Mouse (Mus musculus): ENCODE data around the gene Zfp536.
A peak's percentile ranks its signal among the peaks of the same experiment; 100 is the strongest.

Gene Zfp536

GRCm38 (mm10) chr7:37553646-37554045 lies 219.8 kb downstream of the Zfp536 start:
- DNase-seq (ENCODE audit: low spot score in 2 of 2) = no peak

DNA sequence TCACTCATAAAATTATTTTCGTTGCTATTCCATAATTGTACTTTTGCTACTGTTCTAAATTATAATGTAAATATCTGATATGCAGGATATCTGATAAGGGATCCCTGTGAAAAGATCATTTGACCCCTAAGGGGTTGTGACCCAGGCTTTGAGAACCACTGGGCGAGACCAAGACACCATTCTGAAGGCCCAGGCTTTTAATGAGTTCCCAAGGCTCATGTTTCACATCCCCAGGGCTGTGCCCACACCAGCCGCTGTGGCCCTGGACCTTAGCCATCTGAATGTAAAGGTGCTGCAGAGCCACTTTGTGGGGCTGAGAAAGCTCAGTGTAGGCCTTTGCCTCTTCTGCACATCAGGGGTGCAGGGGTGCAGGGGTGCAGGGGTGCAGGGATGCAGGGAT lies 221.1 kb downstream of the Zfp536 start:
- no peak for DNase-seq (ENCODE audit: low spot score in 2 of 2)

GRCm38 (mm10) chr7:37548805-37549204 lies 224.6 kb downstream of the Zfp536 start:
- DNase-seq (ENCODE audit: low spot score in 2 of 2) = no peak

DNA sequence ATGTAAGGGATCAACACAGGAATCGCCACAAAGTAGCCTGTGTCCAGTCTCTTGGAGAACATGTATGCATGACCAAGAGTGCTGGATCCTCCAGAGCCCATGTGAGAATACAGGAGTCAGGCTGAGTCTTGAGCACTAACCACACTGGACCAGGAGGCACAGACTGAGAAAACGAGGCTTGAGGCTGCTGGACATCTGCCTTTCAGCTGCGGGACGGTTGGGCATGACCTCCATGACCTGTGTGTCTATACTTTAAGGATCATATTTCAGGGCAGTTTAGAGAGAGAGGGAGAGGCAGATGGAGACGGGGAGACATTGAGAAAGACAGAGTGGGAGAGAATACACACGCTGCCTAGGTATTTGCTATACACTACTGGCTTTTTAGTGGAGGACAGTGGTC lies 229.4 kb downstream of the Zfp536 start:
- no peak for DNase-seq (ENCODE audit: low spot score in 2 of 2)

- no peak for DNase-seq (ENCODE audit: low spot score in 2 of 2)
These were observed 230.5 kb downstream of the Zfp536 start for GRCm38 (mm10) chr7:37542951-37543350.

DNA sequence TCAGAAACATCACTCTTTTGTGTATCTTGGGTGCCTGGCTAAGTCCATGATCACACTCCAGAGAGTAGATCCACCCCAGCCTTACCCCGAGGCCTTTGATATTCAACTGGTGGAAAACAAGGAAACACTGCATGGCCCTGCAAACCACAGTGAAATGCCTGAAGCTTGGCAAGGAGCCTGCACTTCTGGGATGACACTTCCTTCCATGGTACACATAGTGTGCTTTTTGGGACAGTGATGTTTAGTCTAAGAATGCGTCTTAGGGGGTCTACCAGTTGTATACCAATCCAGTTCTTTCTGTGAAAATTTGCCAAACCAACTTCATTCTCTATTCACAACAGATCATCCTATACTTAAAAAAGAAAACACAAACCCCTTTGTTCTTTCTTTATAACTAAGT lies 242.3 kb downstream of the Zfp536 start:
- no peak for DNase-seq (ENCODE audit: low spot score in 2 of 2)

DNA sequence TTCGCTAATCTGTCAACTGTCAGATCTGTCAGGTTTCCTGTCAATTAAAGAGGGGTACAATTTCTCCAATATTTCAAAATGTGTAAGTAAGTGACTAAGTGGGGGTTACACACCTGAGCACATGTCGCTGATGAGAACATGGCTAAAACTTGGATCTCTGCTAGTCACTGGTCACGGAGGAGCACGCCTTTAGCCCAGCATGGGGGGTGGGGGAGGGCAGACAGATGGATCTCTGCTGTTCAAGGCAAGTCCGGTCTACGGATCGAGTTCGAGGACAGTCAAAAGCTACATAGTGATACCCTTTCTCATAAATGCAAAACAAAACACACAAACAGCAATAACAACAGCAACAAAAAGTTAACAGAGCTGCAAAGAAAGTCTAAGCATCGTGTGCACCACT lies 245.1 kb downstream of the Zfp536 start:
- DNase-seq (ENCODE audit: low spot score in 2 of 2) = no peak

- no peak for DNase-seq (ENCODE audit: low spot score in 2 of 2)
These were observed 245.6 kb downstream of the Zfp536 start for GRCm38 (mm10) chr7:37527890-37528289.

- DNase-seq (ENCODE audit: low spot score in 2 of 2) = no peak
These were observed 252.0 kb downstream of the Zfp536 start for GRCm38 (mm10) chr7:37521407-37521806.

- no peak for DNase-seq (ENCODE audit: low spot score in 2 of 2)
These were observed 262.3 kb downstream of the Zfp536 start for GRCm38 (mm10) chr7:37510933-37511675.

DNA sequence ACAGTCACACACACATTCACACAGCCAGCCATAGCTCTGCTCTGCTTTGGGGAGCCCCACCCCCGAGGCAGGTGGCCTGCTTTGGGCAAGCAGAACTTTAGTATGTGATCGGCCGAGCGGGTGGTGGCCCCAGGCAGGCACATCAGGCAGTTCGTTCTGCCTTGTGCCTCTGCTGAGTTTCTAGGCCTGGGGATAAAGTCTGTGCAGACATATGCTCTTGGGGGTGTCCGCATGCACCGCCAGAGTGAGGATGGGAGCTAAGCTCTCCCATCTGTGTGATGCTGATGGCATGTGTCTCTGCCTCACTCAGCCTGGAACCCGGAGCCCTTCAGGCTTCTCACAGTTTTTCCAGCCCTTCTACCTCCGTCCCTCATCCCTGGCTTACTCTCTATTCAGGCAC lies 263.7 kb downstream of the Zfp536 start:
- DNase-seq (ENCODE audit: low spot score in 2 of 2) = no peak

DNA sequence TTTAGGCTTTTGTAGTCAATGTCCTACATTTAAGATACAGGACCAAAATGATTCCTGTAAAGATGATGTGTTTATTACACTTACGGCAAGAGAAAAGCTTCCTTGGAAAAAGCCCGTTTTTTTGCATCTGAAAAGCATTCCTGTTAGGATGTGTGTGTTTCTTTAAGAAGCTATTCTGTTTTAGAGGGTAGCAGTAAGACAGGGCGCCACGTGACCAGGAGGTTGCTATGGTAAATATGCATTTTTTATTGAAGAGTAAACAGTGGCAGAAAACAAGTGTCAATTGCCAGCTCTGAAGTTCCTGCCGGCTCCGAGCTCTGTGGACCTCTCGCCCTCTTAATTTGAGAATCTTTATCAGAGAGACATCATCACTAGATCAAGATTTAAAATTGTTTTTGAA lies 267.9 kb downstream of the Zfp536 start:
- DNase-seq (ENCODE audit: low spot score in 2 of 2) = no peak

GRCm38 (mm10) chr7:37505096-37505495 lies 268.3 kb downstream of the Zfp536 start:
- no peak for DNase-seq (ENCODE audit: low spot score in 2 of 2)

DNA sequence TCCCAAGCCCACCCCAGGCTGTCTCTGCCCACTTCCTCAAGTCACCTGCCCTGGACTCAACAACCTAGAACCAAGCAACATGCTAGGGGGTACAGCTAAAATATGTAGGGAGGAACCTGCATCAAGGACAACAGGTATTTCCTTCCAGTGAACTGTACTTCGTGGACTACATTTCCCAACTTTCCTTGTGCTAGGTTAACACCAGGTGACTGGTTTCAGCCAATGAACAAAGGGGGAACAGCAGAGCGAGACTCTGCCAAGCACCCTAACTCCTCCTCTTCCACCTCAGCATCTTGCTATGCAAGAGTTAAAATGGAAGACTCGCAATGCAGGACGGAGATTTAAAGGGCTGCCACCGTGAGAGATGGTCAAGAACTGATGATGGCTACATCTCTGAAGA lies 274.6 kb downstream of the Zfp536 start:
- no peak for DNase-seq (ENCODE audit: low spot score in 2 of 2)

DNA sequence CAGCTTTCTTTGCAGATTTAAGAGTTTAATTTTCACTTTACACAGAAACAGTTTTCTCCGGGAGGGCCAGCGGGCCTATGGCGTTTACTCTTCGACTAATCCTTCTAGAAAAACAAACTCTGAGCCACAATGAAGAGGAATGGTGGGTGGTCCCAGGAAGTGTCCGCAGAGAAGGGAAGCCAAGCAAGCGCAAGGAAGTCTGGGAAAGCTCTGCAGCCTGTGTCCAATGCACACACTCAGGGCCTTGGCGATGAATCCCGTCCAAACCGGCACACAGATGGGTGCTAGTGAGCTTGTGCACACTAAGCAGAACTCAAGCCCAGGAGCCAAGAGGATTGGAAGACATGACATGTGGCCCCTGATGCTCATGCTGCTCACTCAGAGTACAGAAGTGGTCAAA lies 276.9 kb downstream of the Zfp536 start:
- no peak for DNase-seq (ENCODE audit: low spot score in 2 of 2)

DNA sequence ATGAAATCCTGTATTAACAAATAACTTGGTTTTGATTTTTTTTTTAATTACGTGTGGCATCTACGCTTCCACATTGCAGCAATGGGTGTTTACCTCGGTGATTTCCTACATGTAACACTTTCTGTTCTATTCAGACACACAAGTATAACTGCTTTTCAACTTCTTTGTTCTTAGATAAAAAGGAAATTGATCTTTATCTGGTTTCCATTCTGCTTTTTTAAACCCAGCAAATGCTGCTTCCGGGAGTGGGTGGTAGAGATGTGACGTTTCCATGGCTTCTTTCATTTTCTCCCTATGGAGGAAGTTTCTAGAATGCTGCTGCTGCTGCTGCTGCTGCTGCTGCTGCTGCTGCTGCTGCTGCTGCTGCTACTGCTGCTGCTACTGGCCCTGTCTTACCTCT lies 283.1 kb downstream of the Zfp536 start:
- DNase-seq (ENCODE audit: low spot score in 2 of 2) = no peak

DNA sequence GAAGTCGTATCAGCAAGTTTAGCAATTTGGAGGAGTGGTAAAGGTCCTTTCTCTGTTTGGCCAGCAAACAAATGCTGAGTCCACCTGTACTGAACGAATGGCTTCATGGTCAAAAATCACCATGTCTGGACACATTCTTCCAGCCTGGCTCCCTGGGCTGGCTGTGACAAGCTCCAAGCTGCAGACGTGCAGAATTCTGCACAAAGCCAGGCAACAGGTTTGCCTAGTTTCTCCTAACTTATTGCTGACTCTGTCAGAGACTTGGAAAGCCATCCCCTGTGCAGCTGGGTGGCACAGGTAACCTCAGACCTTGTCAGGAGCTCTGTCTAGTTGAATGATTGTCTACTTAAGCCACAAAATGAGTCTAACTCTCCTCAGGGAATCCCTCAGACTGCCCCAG lies 288.5 kb downstream of the Zfp536 start:
- DNase-seq (ENCODE audit: low spot score in 2 of 2) = peak; percentile 46 to 77

DNA sequence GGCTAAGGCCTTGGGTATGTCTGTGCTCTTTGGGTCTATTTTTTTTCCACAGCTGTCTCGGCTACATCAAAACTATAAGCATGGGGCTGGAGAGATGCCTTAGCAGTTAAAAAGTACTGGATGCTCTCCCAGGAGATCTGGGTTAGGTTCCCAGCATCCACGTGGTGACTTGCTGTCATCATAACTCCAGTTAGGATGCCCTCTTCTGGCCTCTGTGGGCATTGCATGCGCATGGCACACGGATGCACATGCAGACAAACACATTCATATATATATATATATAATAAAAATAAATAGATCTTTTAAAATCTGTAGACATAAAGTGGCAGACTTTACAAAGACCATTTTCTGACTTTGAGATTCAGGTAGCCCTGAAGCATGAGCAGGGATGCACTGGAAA lies 290.9 kb downstream of the Zfp536 start:
- DNase-seq (ENCODE audit: low spot score in 2 of 2) = no peak

DNA sequence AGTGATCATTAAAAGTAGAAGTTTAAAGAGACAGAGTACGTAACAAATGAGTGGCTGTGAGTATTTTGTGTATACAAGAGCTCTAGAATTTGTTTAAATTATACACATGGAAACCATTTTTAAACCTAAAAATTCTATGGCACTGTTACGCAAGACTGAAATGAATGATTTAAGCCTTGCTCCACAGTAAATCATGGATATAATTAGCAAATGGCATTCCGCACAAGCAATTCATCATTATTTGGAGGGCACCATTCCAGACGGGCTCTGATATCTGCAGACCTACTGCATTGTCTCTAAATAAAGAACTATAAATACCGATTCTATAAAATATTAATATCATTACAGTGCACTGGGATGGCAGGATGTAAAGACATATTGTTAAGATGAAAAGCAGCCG lies 292.3 kb downstream of the Zfp536 start:
- DNase-seq (ENCODE audit: low spot score in 2 of 2) = no peak

GRCm38 (mm10) chr7:37477309-37477708 lies 296.1 kb downstream of the Zfp536 start:
- no peak for DNase-seq (ENCODE audit: low spot score in 2 of 2)

DNA sequence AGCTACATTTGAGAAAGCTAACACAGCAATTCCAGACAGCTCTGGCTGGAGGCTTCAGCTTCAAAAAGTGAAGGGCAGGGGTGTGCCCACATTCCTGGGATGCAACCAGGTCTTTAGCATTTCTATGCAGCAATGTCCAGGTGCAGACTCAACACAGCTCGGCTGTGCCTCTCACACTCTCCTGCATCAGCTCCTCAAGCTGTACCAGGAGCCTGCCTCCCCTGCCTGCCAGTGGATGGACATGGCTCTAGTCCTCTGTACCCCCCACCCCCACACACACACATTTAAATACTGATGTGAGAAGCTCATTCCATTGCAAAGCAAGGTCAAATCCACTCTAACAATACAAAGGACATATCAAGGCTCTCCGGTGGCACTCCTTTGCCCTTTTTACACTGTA lies 298.0 kb downstream of the Zfp536 start:
- DNase-seq (ENCODE audit: low spot score in 2 of 2) = no peak

DNA sequence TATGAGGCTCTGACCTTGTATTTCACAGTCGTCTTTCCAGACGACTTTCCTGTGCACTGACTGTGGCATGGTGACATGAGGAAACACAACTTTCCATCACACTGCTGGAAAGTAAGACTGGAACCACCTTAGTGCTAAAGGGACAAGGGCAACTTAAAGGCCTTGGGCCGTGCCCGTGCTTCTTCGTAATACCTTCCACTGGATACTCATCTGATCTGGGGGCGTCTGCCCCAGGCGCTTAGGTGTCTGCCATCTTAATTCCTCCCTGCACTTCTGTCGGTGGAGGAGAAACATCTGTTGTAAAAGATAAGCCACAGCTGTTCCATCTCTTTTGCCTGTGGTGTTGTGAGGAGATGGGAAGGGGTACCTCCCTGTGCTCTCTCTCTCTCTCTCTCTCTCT lies 299.2 kb downstream of the Zfp536 start:
- DNase-seq (ENCODE audit: low spot score in 2 of 2) = no peak

- no peak for DNase-seq (ENCODE audit: low spot score in 2 of 2)
These were observed 299.9 kb downstream of the Zfp536 start for GRCm38 (mm10) chr7:37473311-37474084.

All from urinary bladder, adult 18-20 months (tissue).